Mouse (Mus musculus): ENCODE results near the gene Gm28845. TPM values are rescaled to one million over a fixed set of nuclear protein-coding genes. Genes with fewer than 3 reads are reported as not detected.

The Gm28845 gene
- total and polyA plus RNA-seq, 3 experiments, result not detected

DNA sequence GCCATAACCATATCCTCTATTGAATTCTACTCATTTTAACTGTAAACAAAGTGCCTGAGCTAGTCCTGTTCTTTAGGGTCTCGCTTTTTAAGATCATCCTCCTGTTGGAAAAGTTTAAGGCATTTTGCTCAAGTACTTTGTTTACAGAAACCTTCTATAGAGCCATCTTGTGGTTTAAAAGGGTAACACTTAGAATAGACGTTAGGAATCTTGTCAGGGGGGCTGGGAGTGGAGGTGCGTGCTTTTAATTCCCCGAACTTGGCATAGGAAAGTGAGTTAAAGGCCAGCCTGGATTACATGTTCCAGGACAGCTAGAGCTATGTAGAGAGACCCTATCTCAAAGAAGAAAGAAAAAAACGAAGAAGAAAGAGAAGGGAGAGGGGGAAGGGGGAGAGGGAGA lies 43.8 kb downstream of the Gm28845 start:
- TF ChIP-seq GATA1 (IDR thresholded peaks at IDR 0.05; ENCODE audit: borderline replicate concordance, low read length), result no peak
- TF ChIP-seq CTCF (IDR thresholded peaks at IDR 0.05; ENCODE audit: low read depth, low read length), result no peak
- DNase-seq (ENCODE audit: low spot score) (no peak), ATAC-seq (ENCODE audit: extremely low read depth, insufficient number of reproducible peaks, low FRiP score, poor library complexity, severe bottlenecking) (no peak)
- Histone ChIP-seq H3K36me3 (replicated peaks) (no peaks in the 10 kb centered on the region), H3K4me3 (ENCODE audit: low read depth, low read length) (no peak overlapping the region), H3K4me1 (ENCODE audit: insufficient read depth, low read depth, low read length) (no peaks in the 10 kb centered on the region), H3K9me3 (replicated peaks) (no peaks in the 10 kb centered on the region), H3K27me3 (ENCODE audit: insufficient read depth, low read length) (peaks cover 3% of the 10 kb centered on the region; the same call in 1 of the 2 replicates)

DNA sequence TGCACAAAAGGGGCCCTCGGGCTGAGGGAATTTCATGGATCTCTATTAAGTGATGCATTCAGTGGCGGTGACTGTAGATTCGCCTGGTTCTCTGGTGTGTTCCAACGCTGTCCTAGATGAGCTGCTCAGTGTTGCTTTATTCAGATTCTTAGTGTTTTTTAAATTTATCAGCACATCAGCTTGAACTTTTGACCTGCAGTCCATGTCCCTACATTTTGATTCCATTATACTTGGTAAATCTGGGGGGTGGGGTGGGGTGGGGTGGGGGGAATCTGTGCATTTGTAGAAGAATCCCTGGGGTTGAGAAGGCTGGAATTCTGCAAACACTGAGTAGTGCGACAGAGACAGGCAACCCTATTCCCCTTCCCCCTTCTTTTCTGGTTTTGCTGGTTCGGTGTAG lies 45.8 kb downstream of the Gm28845 start, which contains the start of gene Crygc:
Gene Crygc (minus strand): TSS at position 101 of the 400 bp plus-strand sequence.
- no peaks in the 10 kb centered on the region for H3K9me3 ChIP-seq (replicated peaks)
- no peak for DNase-seq (ENCODE audit: low spot score)
- no peak for ATAC-seq (ENCODE audit: extremely low read depth, insufficient number of reproducible peaks, low FRiP score, poor library complexity, severe bottlenecking)

DNA sequence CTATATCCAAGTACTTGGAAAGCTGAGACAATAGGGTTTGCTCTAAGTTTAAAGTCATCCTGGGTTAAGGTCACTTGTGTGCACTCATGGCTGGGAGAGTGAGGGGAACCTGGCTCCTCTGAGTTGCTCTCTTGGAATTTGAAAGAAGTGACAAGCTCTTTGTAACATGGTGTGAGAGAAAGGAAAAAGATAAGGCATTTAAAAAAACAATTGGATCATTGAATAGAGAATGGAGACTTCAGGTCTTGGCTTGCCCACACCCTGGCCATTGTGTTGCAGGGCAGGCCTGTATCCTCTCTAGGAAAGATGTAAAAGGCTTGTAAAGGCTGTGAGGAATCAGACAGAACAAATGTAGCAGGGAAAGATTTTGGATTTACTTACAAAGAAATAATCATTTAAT lies 51.5 kb downstream of the Gm28845 start:
- no peak for ATAC-seq (ENCODE audit: extremely low read depth, insufficient number of reproducible peaks, low FRiP score, poor library complexity, severe bottlenecking)
- H3K4me3 ChIP-seq (ENCODE audit: low read depth, low read length), result no peak overlapping the region
- H3K36me3 ChIP-seq (replicated peaks), result no peaks in the 10 kb centered on the region
- no peak for DNase-seq (ENCODE audit: low spot score)
- H3K4me1 ChIP-seq (ENCODE audit: insufficient read depth, low read depth, low read length), result no peaks in the 10 kb centered on the region; the same call in 1 of the 2 replicates
- TF ChIP-seq CTCF (IDR thresholded peaks at IDR 0.05; ENCODE audit: low read depth, low read length) (no peak), TAL1 (conservative IDR thresholded peaks at IDR 0.05; ENCODE audit: low read depth, low read length) (no peak), GATA2 (IDR thresholded peaks at IDR 0.05; ENCODE audit: borderline replicate concordance, low read depth, low read length) (no peak), POLR2AphosphoS5 (IDR thresholded peaks at IDR 0.05; ENCODE audit: insufficient replicate concordance, low read depth, low read length) (no peak), GATA1 (IDR thresholded peaks at IDR 0.05; ENCODE audit: borderline replicate concordance, low read length) (no peak)
- H3K9me3 ChIP-seq (replicated peaks), result no peaks in the 10 kb centered on the region; the same call in 1 of the 2 replicates
- peaks cover 3% of the 10 kb centered on the region; the same call in 1 of the 2 replicates for H3K27me3 ChIP-seq (ENCODE audit: insufficient read depth, low read length)

More for the DNA sequence above, 45.8 kb downstream of the Gm28845 start, which contains the start of gene Crygc:
- no peaks in the 10 kb centered on the region for H3K36me3 ChIP-seq (replicated peaks)
- no peak for TF ChIP-seq TAL1 (conservative IDR thresholded peaks at IDR 0.05; ENCODE audit: low read depth, low read length)
- TF ChIP-seq GATA2 (IDR thresholded peaks at IDR 0.05; ENCODE audit: borderline replicate concordance, low read depth, low read length), result no peak
- no peak for TF ChIP-seq CTCF (IDR thresholded peaks at IDR 0.05; ENCODE audit: low read depth, low read length)
- no peak for TF ChIP-seq POLR2AphosphoS5 (IDR thresholded peaks at IDR 0.05; ENCODE audit: insufficient replicate concordance, low read depth, low read length)
- no peak for TF ChIP-seq GATA1 (IDR thresholded peaks at IDR 0.05; ENCODE audit: borderline replicate concordance, low read length)
- no peaks in the 10 kb centered on the region; the same call in 1 of the 2 replicates for H3K4me1 ChIP-seq (ENCODE audit: insufficient read depth, low read depth, low read length)
- no peak within 1 kb of the TSS for H3K4me3 ChIP-seq (ENCODE audit: low read depth, low read length)
- H3K27me3 ChIP-seq (ENCODE audit: insufficient read depth, low read length), result peaks cover 3% of the 10 kb centered on the region; the same call in 1 of the 2 replicates

DNA sequence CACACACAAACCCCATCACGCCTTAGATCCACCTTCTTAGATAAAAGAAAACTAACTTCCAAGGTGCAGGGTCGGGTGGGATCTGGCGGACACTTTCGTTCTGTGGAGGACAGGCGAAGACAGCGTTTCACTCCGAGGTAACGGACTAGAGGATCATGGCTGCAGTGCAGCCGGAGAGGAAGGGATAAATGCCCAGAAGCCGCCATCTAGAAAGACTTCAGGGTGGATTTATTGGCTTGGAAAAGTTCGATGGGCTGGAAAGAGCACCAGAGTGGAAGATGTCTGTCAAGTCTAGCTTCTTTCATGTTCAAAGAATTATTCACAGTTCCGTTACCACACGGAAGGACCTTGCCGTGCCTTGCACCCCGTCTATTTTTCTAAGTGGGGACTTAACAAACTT lies 55.2 kb downstream of the Gm28845 start:
- ATAC-seq (ENCODE audit: extremely low read depth, insufficient number of reproducible peaks, low FRiP score, poor library complexity, severe bottlenecking), result no peak
- no peaks in the 10 kb centered on the region; the same call in 1 of the 2 replicates for H3K4me1 ChIP-seq (ENCODE audit: insufficient read depth, low read depth, low read length)

DNA sequence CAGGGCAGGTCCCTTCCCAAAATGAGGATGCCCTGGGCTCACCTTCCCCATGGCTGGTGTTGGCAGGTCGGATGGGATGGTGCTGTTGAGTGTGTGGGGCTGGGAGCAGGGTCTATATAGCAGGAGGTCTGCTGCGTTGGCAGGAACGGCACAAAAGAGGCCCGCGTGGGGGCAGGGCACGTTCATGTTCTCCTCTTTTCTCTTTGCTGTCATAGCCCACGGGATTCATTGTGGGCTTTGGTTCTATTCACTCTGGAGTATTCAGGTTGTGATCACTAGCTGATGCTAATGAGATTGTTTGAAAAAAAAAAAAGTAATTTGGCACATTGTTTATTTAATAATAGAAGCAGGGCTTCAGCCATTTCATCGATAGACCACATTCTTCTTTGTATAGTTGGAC lies 56.0 kb downstream of the Gm28845 start, which contains the start of gene Crygd:
Gene Crygd (minus strand): TSS at position 101 of the 400 bp plus-strand sequence.
- H3K4me1 ChIP-seq (ENCODE audit: insufficient read depth, low read depth, low read length), result no peaks in the 10 kb centered on the region
- no peak within 1 kb of the TSS for H3K4me3 ChIP-seq (ENCODE audit: low read depth, low read length)
- TF ChIP-seq GATA1 (IDR thresholded peaks at IDR 0.05; ENCODE audit: borderline replicate concordance, low read length), result no peak
- TF ChIP-seq POLR2AphosphoS5 (IDR thresholded peaks at IDR 0.05; ENCODE audit: insufficient replicate concordance, low read depth, low read length), result no peak
- no peak for TF ChIP-seq GATA2 (IDR thresholded peaks at IDR 0.05; ENCODE audit: borderline replicate concordance, low read depth, low read length)
- no peak for TF ChIP-seq CTCF (IDR thresholded peaks at IDR 0.05; ENCODE audit: low read depth, low read length)
- no peak for TF ChIP-seq TAL1 (conservative IDR thresholded peaks at IDR 0.05; ENCODE audit: low read depth, low read length)
- H3K36me3 ChIP-seq (replicated peaks), result no peaks in the 10 kb centered on the region
- no peaks in the 10 kb centered on the region; the same call in 1 of the 2 replicates for H3K9me3 ChIP-seq (replicated peaks)
- no peaks in the 10 kb centered on the region; the same call in 1 of the 2 replicates for H3K27me3 ChIP-seq (ENCODE audit: insufficient read depth, low read length)
- ATAC-seq (ENCODE audit: extremely low read depth, insufficient number of reproducible peaks, low FRiP score, poor library complexity, severe bottlenecking), result no peak
- no peak for DNase-seq (ENCODE audit: low spot score)

More for the DNA sequence above, 55.2 kb downstream of the Gm28845 start:
- no peaks in the 10 kb centered on the region for H3K36me3 ChIP-seq (replicated peaks)
- no peak for DNase-seq (ENCODE audit: low spot score)
- no peak overlapping the region for H3K4me3 ChIP-seq (ENCODE audit: low read depth, low read length)
- no peaks in the 10 kb centered on the region; the same call in 1 of the 2 replicates for H3K9me3 ChIP-seq (replicated peaks)
- TF ChIP-seq CTCF (IDR thresholded peaks at IDR 0.05; ENCODE audit: low read depth, low read length) (no peak), GATA1 (IDR thresholded peaks at IDR 0.05; ENCODE audit: borderline replicate concordance, low read length) (no peak), POLR2AphosphoS5 (IDR thresholded peaks at IDR 0.05; ENCODE audit: insufficient replicate concordance, low read depth, low read length) (no peak), TAL1 (conservative IDR thresholded peaks at IDR 0.05; ENCODE audit: low read depth, low read length) (no peak), GATA2 (IDR thresholded peaks at IDR 0.05; ENCODE audit: borderline replicate concordance, low read depth, low read length) (no peak)
- H3K27me3 ChIP-seq (ENCODE audit: insufficient read depth, low read length), result no peaks in the 10 kb centered on the region; the same call in 1 of the 2 replicates

DNA sequence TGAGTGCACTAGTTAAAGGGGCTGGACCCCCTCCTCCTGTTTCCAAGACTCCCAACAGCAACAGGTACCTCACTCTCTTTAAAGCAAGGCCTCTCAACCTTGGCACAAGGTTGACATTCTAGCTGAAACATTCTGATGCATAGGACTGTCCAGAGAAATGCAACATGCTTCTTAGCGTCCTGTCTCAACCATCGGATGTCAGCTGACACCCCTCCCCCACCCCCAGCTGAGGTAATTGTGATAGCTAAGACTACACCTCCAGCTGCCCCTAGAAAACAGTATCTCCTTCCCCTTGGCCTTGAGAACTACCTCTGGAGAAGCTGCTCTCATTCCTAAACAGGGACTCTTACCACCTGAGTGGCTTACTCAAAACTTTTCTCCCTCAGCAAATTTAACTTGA lies 67.2 kb downstream of the Gm28845 start:
- Histone ChIP-seq H3K9me3 (replicated peaks) (peaks cover 8% of the 10 kb centered on the region), H3K4me1 (ENCODE audit: insufficient read depth, low read depth, low read length) (no peaks in the 10 kb centered on the region), H3K36me3 (replicated peaks) (no peaks in the 10 kb centered on the region), H3K27me3 (ENCODE audit: insufficient read depth, low read length) (peaks cover 15% of the 10 kb centered on the region), H3K4me3 (ENCODE audit: low read depth, low read length) (no peak overlapping the region)
- DNase-seq (ENCODE audit: low spot score) (no peak), ATAC-seq (ENCODE audit: extremely low read depth, insufficient number of reproducible peaks, low FRiP score, poor library complexity, severe bottlenecking) (no peak)
- TF ChIP-seq GATA2 (IDR thresholded peaks at IDR 0.05; ENCODE audit: borderline replicate concordance, low read depth, low read length) (no peak), POLR2AphosphoS5 (IDR thresholded peaks at IDR 0.05; ENCODE audit: insufficient replicate concordance, low read depth, low read length) (no peak), CTCF (IDR thresholded peaks at IDR 0.05; ENCODE audit: low read depth, low read length) (no peak), TAL1 (conservative IDR thresholded peaks at IDR 0.05; ENCODE audit: low read depth, low read length) (no peak)

Data from G1E (cell line).